Mouse (Mus musculus) bone marrow, adult 2 months (tissue): ENCODE data around the gene AI182371. TPM values are rescaled to one million over a fixed set of nuclear protein-coding genes. Genes with fewer than 3 reads are reported as not detected.

Experiments used
- H3K27ac ChIP-seq: fragments of 200-500 bp; 2 replicates; pipeline ENCODE4 v1.5.1; 2012; ENCODE audit warnings: low read depth, mild to moderate bottlenecking, control low read depth, inconsistent platforms, low read length; ENCODE audit not compliant: control insufficient read depth, poor library complexity, insufficient read depth
- H3K4me1 ChIP-seq: fragments of 200-500 bp; 2 replicates; pipeline ENCODE4 v1.6.1; 2011; ENCODE audit warnings: low read length; ENCODE audit not compliant: control insufficient read depth, insufficient read depth
- H3K4me3 ChIP-seq: fragments of 200-500 bp; replicated peaks from 2 replicates; pipeline ENCODE3; 2011; ENCODE audit warnings: mild to moderate bottlenecking, low read depth, low read length, control low read depth; ENCODE audit not compliant: control insufficient read depth
- CTCF ChIP-seq: fragments of 200-500 bp; IDR thresholded peaks from 2 replicates; pipeline ENCODE4 v1.5.1; 2011; ENCODE audit warnings: low read length, control low read depth; ENCODE audit not compliant: control insufficient read depth, insufficient read depth
- POLR2A ChIP-seq: fragments of 200-500 bp; IDR thresholded peaks from 2 replicates; pipeline ENCODE4 v1.6.1; 2011; ENCODE audit warnings: low read depth, mild to moderate bottlenecking, control low read depth, low read length, borderline replicate concordance; ENCODE audit not compliant: control insufficient read depth
- WGBS: fragments of 180-500 bp; shearing (Covaris S2); methylation state at CpG from one replicate; pipeline ENCODE4 v1.1.7; 2018; 5-methylcytosine and 5-hydroxymethylcytosine counted together
- polyA plus RNA-seq: library from polyadenylated mRNA; stranded (reverse); fragments of >200 nt; gene quantifications from 2 replicates; pipeline ENCODE4 v1.2.4, GENCODE M21; 2011; ENCODE audit warnings: low replicate concordance; ENCODE audit not compliant: missing spikeins, insufficient read depth, insufficient read length

The AI182371 gene
- polyA plus RNA-seq, 1 experiment, result 2.4 TPM

- TF ChIP-seq POLR2A (no peak), CTCF (no peak)
- Histone ChIP-seq H3K4me1 (no peaks in the 10 kb centered on the region), H3K4me3 (no peak overlapping the region), H3K27ac (no peak overlapping the region)
Observed at GRCm38 (mm10) chr2:35102777-35103176, 1.4 kb upstream of the AI182371 start.

DNA sequence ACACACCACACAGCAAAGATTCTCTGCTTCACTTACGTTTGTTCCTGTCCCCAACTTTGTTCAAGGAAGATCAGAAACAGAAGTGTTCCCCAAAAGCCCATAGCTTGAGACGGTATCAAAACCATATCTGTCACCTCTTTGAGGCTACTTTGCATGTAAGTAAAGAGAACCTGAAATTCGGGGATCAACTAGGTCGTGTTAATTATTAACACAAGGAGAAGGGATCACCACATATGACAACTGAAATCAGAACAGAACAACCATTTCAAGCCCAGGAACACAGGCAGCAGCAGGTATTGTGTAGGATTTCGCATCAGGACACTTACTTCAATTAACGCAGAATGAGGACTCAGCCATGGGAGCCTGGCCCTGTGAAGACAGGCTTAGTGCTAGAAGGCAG, 814 bp downstream of the AI182371 start:
- no peak overlapping the region for H3K27ac ChIP-seq
- H3K4me3 ChIP-seq, result no peak overlapping the region

DNA sequence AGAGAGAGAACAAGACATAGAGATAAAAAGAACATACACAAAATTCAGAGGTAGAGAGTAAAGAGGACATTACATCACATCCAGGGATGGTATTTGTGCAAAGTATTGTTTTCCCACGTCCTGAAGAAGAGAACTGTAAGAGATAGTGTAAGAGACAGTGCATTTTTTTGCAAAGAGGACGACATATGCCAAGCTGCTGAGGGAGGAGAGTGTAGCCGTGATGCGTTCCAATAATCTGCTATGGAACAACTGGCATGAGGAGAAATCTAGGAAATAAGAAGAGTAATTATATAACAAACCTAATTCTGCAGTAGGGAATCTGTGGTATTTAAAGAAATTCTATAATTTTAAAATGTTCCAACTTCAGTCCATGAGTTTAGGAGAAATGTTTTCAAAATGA, 13.9 kb downstream of the AI182371 start:
- TF ChIP-seq CTCF (no peak), POLR2A (no peak)
- Histone ChIP-seq H3K27ac (no peak overlapping the region), H3K4me3 (no peak overlapping the region), H3K4me1 (no peaks in the 10 kb centered on the region)
- whole genome bisulfite sequencing, result 73% methylated on average over 4 of the region's 4 CpGs

More for the DNA sequence above, 814 bp downstream of the AI182371 start:
- H3K4me1 ChIP-seq, result no peaks in the 10 kb centered on the region
- TF ChIP-seq CTCF, result no peak
- TF ChIP-seq POLR2A, result no peak
- 81% methylated on average over 6 of the region's 6 CpGs for WGBS

DNA sequence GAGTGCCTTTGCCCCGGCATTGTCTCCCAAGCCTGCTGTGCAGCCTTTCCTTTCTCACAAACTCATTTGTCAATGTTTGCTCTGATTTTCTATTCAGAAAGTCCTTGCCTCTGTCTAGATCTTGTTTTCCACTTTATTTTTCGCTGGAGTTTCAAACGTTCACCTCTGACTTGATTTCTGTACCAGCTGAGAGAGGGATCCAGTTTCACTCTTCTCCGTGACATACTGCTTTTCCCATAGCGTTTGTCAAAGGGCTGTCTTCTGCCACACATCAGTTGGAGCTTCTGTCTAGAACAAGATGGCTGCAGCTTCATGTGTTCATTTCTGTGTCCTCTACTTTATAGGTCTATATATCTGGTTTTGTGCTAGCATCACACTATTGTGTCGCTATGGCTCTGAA, 22.2 kb downstream of the AI182371 start:
- TF ChIP-seq CTCF (no peak), POLR2A (no peak)
- H3K27ac ChIP-seq, result no peak overlapping the region
- no peak overlapping the region for H3K4me3 ChIP-seq
- no peaks in the 10 kb centered on the region for H3K4me1 ChIP-seq
- 77% methylated on average over 6 of the region's 6 CpGs for WGBS

DNA sequence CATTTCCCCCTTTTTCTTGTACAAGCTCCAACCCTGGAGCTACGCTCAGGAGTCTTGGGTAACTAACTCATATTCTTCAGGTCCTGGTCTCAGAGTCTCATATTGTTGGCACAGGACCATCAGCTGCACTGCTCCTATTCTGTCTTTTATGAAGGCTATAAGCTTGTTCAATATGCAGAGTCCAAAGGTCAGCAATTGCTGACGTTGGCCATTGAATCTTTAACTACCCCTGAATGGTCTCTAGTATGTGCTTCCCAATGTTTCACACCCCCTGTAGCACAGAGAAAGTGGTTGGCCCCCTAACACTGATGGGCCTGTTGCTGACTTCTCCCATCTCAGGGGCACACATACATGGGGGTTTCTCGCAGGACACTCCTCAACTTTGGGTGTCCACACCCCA, 27.0 kb downstream of the AI182371 start:
- 81% methylated on average over 3 of the region's 3 CpGs for WGBS

GRCm38 (mm10) chr2:35072547-35072946, 28.8 kb downstream of the AI182371 start:
- TF ChIP-seq POLR2A (no peak), CTCF (no peak)
- no peak overlapping the region for H3K4me3 ChIP-seq
- 82% methylated on average over 2 of the region's 2 CpGs for WGBS
- H3K27ac ChIP-seq, result no peak overlapping the region
- no peaks in the 10 kb centered on the region for H3K4me1 ChIP-seq

More for the DNA sequence above, 27.0 kb downstream of the AI182371 start:
- H3K4me1 ChIP-seq, result no peaks in the 10 kb centered on the region
- no peak overlapping the region for H3K4me3 ChIP-seq
- H3K27ac ChIP-seq, result no peak overlapping the region
- TF ChIP-seq CTCF (no peak), POLR2A (no peak)

GRCm38 (mm10) chr2:35070275-35070674, 31.1 kb downstream of the AI182371 start:
- no peak overlapping the region for H3K27ac ChIP-seq
- no peaks in the 10 kb centered on the region for H3K4me1 ChIP-seq
- TF ChIP-seq CTCF (no peak), POLR2A (no peak)
- 88% methylated on average over 4 of the region's 4 CpGs for WGBS
- H3K4me3 ChIP-seq, result no peak overlapping the region

DNA sequence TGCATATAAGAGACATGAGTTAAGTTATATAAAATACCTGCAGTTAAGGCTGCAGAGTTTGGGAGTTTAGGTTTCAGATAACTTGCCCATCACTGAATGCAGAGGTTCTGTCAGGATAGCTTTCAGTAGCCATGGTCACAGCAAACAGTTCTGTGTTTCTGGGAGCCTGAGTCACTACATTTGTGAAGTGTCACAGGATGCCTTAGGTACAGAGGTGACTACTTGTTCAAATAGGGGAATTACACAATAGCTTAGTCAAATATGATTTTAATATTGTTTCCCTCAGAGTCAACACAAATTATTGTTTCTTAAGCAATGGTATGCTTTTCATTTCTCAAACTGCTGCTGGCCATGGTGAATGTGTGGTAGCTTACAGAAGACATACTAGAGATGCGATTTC, 32.2 kb downstream of the AI182371 start:
- Histone ChIP-seq H3K4me3 (no peak overlapping the region), H3K27ac (no peak overlapping the region), H3K4me1 (no peaks in the 10 kb centered on the region)
- WGBS, result 90% methylated on average over 1 of the region's 1 CpGs
- TF ChIP-seq CTCF (no peak), POLR2A (no peak)

DNA sequence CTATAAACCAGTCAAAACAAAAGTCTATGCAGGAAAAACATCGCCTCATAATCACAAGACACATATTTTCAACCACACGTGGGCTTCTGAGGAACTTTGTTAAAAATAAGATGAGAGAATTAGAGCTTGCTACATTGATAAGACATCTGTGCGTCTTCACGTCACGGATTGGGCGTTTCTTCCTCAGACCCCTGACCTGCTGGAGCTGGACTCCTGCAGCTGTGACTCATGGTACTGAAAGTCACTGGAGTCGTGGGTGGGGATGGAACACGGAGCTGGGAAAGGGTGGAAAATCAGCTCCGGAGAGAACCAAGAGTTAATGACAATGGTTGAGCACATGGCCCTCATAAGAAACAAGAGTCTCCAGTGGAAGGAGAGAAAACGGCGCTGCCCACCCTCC, 34.2 kb downstream of the AI182371 start:
- Histone ChIP-seq H3K27ac (no peak overlapping the region), H3K4me1 (no peaks in the 10 kb centered on the region), H3K4me3 (no peak overlapping the region)
- no peak for TF ChIP-seq POLR2A
- 85% methylated on average over 11 of the region's 11 CpGs for WGBS
